Mouse (Mus musculus): ENCODE data around the gene Ccne1. TPM values are rescaled to one million over a fixed set of nuclear protein-coding genes. Genes with fewer than 3 reads are reported as not detected.

Ccne1 gene
- polyA plus RNA-seq, 1 experiment from 2014 or later = 101 TPM

DNA sequence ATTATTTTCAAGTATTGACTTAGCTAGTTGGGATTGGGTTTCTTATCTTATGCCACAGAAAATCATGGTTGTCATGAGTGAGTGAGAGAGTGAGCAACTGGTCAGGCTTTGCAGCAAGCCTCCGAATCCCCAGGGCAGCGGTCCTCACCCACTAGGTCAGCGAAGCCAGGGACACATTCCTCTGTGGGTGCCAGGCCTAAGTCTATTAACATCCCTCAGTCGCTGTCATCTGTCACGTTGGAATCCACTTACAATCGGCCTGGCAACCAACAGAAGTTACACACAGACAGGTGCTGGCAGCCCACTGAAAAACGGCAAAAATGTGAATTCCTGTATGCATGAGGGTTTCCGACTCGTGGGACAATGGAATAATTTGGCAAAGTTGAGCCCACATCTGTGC, 5.1 kb upstream of the Ccne1 start:
- H3K27ac ChIP-seq (replicated peaks; ENCODE audit: low read depth, low read length) = no peak overlapping the region
- whole genome bisulfite sequencing = 84% methylated on average over 9 of the region's 9 CpGs

DNA sequence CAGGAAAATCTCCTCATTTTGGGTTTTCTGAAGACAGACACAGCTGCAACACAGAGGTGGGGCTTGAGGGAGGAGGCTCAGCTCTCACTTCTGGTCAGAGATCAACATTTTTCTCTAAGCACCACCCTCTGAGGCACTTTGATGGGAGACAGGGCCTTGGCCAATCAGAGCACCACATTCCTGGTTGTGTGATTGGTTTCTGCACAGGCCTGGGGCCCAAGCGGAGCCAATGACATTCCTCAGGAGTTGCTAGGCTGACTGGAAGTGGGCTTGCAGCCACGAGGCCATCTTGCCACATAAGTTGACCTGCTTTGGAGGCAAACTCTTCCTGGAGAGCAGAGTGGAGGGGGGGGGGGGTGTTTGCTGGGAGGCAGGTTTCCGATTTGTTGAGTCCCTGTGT, 4.7 kb upstream of the Ccne1 start:
- H3K36me3 ChIP-seq (replicated peaks; ENCODE audit: control insufficient read depth, insufficient read depth, low read depth, low read length) = no peaks in the 10 kb centered on the region
- H3K9ac ChIP-seq (replicated peaks; ENCODE audit: low read length) = no peak overlapping the region
- H3K4me3 ChIP-seq (ENCODE audit: low read depth, low read length) = no peak overlapping the region
- H3K4me2 ChIP-seq (ENCODE audit: low read depth, low read length) = no peak overlapping the region
- H3K9me3 ChIP-seq (replicated peaks; ENCODE audit: control insufficient read depth, low read length) = no peaks in the 10 kb centered on the region
- peak; percentile 84 for ATAC-seq (replicated peaks; ENCODE audit: insufficient number of reproducible peaks, low FRiP score, low TSS enrichment, low read depth)
- 26% methylated on average over 3 of the region's 3 CpGs for WGBS
- H3K27me3 ChIP-seq (ENCODE audit: control insufficient read depth, insufficient read depth, low read length) = no peaks in the 10 kb centered on the region
- H3K27ac ChIP-seq (replicated peaks; ENCODE audit: low read depth, low read length) = 0 out of 2 replicates have a peak overlapping the region, but pooled peaks have one; percentile 43
- no peaks in the 10 kb centered on the region for H3K4me1 ChIP-seq (ENCODE audit: control insufficient read depth, insufficient read depth, low read length)
- peak; percentile 86 for DNase-seq (ENCODE audit: low spot score)

More for the DNA sequence above, 5.1 kb upstream of the Ccne1 start:
- no peak for DNase-seq (ENCODE audit: low spot score)
- no peaks in the 10 kb centered on the region for H3K9me3 ChIP-seq (replicated peaks; ENCODE audit: control insufficient read depth, low read length)
- H3K4me2 ChIP-seq (ENCODE audit: low read depth, low read length) = no peak overlapping the region
- no peak; the same call in 1 of the 2 replicates for ATAC-seq (replicated peaks; ENCODE audit: insufficient number of reproducible peaks, low FRiP score, low TSS enrichment, low read depth)
- no peaks in the 10 kb centered on the region for H3K36me3 ChIP-seq (replicated peaks; ENCODE audit: control insufficient read depth, insufficient read depth, low read depth, low read length)
- no peak overlapping the region for H3K4me3 ChIP-seq (ENCODE audit: low read depth, low read length)
- H3K4me1 ChIP-seq (ENCODE audit: control insufficient read depth, insufficient read depth, low read length) = no peaks in the 10 kb centered on the region
- H3K9ac ChIP-seq (replicated peaks; ENCODE audit: low read length) = no peak overlapping the region
- no peaks in the 10 kb centered on the region for H3K27me3 ChIP-seq (ENCODE audit: control insufficient read depth, insufficient read depth, low read length)

GRCm38 (mm10) chr7:38108260-38108632, 912 bp upstream of the Ccne1 start:
- Histone ChIP-seq H3K9ac (replicated peaks; ENCODE audit: low read length) (peak overlapping the region; percentile 74), H3K36me3 (replicated peaks; ENCODE audit: control insufficient read depth, insufficient read depth, low read depth, low read length) (no peaks in the 10 kb centered on the region), H3K4me1 (ENCODE audit: control insufficient read depth, insufficient read depth, low read length) (no peaks in the 10 kb centered on the region; the same call in 1 of the 2 replicates), H3K4me3 (ENCODE audit: low read depth, low read length) (peak overlapping the region; percentile 87), H3K4me2 (ENCODE audit: low read depth, low read length) (peak overlapping the region; percentile 90), H3K9me3 (replicated peaks; ENCODE audit: control insufficient read depth, low read length) (no peaks in the 10 kb centered on the region), H3K27ac (replicated peaks; ENCODE audit: low read depth, low read length) (no peak overlapping the region), H3K27me3 (ENCODE audit: control insufficient read depth, insufficient read depth, low read length) (no peaks in the 10 kb centered on the region)
- ATAC-seq (replicated peaks; ENCODE audit: insufficient number of reproducible peaks, low FRiP score, low TSS enrichment, low read depth) (no peak), DNase-seq (ENCODE audit: low spot score) (peak; percentile 9)
- WGBS = 15% methylated on average over 10 of the region's 10 CpGs

- H3K4me3 ChIP-seq (ENCODE audit: low read depth, low read length) = peak overlapping the region; percentile 87
- H3K4me2 ChIP-seq (ENCODE audit: low read depth, low read length) = peak overlapping the region; percentile 90
- WGBS = 0% methylated on average over 44 of the region's 47 CpGs
- H3K4me1 ChIP-seq (ENCODE audit: control insufficient read depth, insufficient read depth, low read length) = no peaks in the 10 kb centered on the region; the same call in 1 of the 2 replicates
- H3K27me3 ChIP-seq (ENCODE audit: control insufficient read depth, insufficient read depth, low read length) = no peaks in the 10 kb centered on the region
- H3K27ac ChIP-seq (replicated peaks; ENCODE audit: low read depth, low read length) = peak overlapping the region; percentile 59
- ATAC-seq (replicated peaks; ENCODE audit: insufficient number of reproducible peaks, low FRiP score, low TSS enrichment, low read depth) (peak; percentile 53), DNase-seq (ENCODE audit: low spot score) (peak; percentile 44)
- H3K9ac ChIP-seq (replicated peaks; ENCODE audit: low read length) = peak overlapping the region; percentile 91
- H3K9me3 ChIP-seq (replicated peaks; ENCODE audit: control insufficient read depth, low read length) = no peaks in the 10 kb centered on the region
- H3K36me3 ChIP-seq (replicated peaks; ENCODE audit: control insufficient read depth, insufficient read depth, low read depth, low read length) = no peaks in the 10 kb centered on the region; the same call in 1 of the 2 replicates
These were observed 523 bp downstream of the Ccne1 start for GRCm38 (mm10) chr7:38106711-38107311.

DNA sequence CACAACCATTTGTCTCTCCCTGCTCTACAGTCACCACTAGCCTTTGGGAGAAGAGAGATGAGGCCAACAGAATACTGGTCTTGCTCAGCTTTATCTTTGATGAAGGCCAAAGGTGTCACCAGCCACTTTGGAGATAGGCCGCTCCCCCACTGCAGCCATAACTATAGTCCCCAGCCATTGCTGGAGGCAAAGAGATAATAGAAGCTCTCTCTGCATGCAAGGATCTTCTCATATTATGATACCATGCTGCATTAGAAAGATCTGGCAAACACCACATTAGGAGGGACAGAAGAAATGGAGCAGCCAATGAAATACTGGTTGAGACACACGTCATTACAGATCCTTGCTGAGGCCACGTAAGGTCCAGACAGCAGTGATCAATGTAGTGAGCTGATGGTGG, 2.0 kb downstream of the Ccne1 start:
- Histone ChIP-seq H3K4me3 (ENCODE audit: low read depth, low read length) (no peak overlapping the region), H3K4me1 (ENCODE audit: control insufficient read depth, insufficient read depth, low read length) (no peaks in the 10 kb centered on the region; the same call in 1 of the 2 replicates), H3K27ac (replicated peaks; ENCODE audit: low read depth, low read length) (no peak overlapping the region), H3K36me3 (replicated peaks; ENCODE audit: control insufficient read depth, insufficient read depth, low read depth, low read length) (peaks cover 6% of the 10 kb centered on the region), H3K27me3 (ENCODE audit: control insufficient read depth, insufficient read depth, low read length) (no peaks in the 10 kb centered on the region), H3K9ac (replicated peaks; ENCODE audit: low read length) (no peak overlapping the region), H3K4me2 (ENCODE audit: low read depth, low read length) (no peak overlapping the region; the same call in 1 of the 2 replicates), H3K9me3 (replicated peaks; ENCODE audit: control insufficient read depth, low read length) (no peaks in the 10 kb centered on the region)
- 88% methylated on average over 3 of the region's 3 CpGs for WGBS
- DNase-seq (ENCODE audit: low spot score) (no peak), ATAC-seq (replicated peaks; ENCODE audit: insufficient number of reproducible peaks, low FRiP score, low TSS enrichment, low read depth) (no peak)

GRCm38 (mm10) chr7:38104097-38104496, 3.2 kb downstream of the Ccne1 start:
- no peak for ATAC-seq (replicated peaks; ENCODE audit: insufficient number of reproducible peaks, low FRiP score, low TSS enrichment, low read depth)
- WGBS = 76% methylated on average over 5 of the region's 5 CpGs
- Histone ChIP-seq H3K4me1 (ENCODE audit: control insufficient read depth, insufficient read depth, low read length) (no peaks in the 10 kb centered on the region; the same call in 1 of the 2 replicates), H3K4me3 (ENCODE audit: low read depth, low read length) (no peak overlapping the region), H3K27me3 (ENCODE audit: control insufficient read depth, insufficient read depth, low read length) (no peaks in the 10 kb centered on the region), H3K9me3 (replicated peaks; ENCODE audit: control insufficient read depth, low read length) (no peaks in the 10 kb centered on the region), H3K4me2 (ENCODE audit: low read depth, low read length) (no peak overlapping the region), H3K36me3 (replicated peaks; ENCODE audit: control insufficient read depth, insufficient read depth, low read depth, low read length) (peaks cover 6% of the 10 kb centered on the region), H3K9ac (replicated peaks; ENCODE audit: low read length) (no peak overlapping the region), H3K27ac (replicated peaks; ENCODE audit: low read depth, low read length) (no peak overlapping the region)
- no peak for DNase-seq (ENCODE audit: low spot score)

DNA sequence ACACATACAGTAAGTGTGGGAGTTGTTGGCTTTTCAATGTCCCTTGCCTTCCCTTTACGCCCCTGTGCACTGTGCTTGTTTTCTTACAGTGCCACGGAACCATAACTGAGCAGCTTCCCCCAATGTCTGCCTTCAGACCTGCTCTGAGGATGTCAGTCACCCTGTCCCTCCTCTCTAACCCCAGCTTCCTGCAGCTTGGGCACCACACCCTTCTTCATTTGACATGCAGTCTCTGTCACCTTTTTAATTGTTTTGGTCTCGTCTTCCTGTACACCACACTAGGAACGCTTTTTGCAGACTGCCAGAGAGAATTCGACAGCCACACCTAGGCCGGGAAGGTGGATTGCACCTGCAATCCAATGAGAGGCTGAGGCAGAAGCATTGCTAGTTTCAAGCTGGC, 13.0 kb downstream of the Ccne1 start:
- no peak overlapping the region for H3K27ac ChIP-seq (replicated peaks; ENCODE audit: low read depth, low read length)
- no peaks in the 10 kb centered on the region; the same call in 1 of the 2 replicates for H3K36me3 ChIP-seq (replicated peaks; ENCODE audit: control insufficient read depth, insufficient read depth, low read depth, low read length)
- no peaks in the 10 kb centered on the region for H3K4me1 ChIP-seq (ENCODE audit: control insufficient read depth, insufficient read depth, low read length)
- no peak overlapping the region for H3K4me3 ChIP-seq (ENCODE audit: low read depth, low read length)
- H3K9me3 ChIP-seq (replicated peaks; ENCODE audit: control insufficient read depth, low read length) = no peaks in the 10 kb centered on the region
- H3K4me2 ChIP-seq (ENCODE audit: low read depth, low read length) = no peak overlapping the region
- ATAC-seq (replicated peaks; ENCODE audit: insufficient number of reproducible peaks, low FRiP score, low TSS enrichment, low read depth) (no peak), DNase-seq (ENCODE audit: low spot score) (no peak)
- 81% methylated on average over 6 of the region's 6 CpGs for WGBS
- H3K9ac ChIP-seq (replicated peaks; ENCODE audit: low read length) = no peak overlapping the region
- no peaks in the 10 kb centered on the region for H3K27me3 ChIP-seq (ENCODE audit: control insufficient read depth, insufficient read depth, low read length)

- no peaks in the 10 kb centered on the region for H3K9me3 ChIP-seq (replicated peaks; ENCODE audit: control insufficient read depth, low read length)
- no peak overlapping the region for H3K27ac ChIP-seq (replicated peaks; ENCODE audit: low read depth, low read length)
- no peaks in the 10 kb centered on the region for H3K4me1 ChIP-seq (ENCODE audit: control insufficient read depth, insufficient read depth, low read length)
- DNase-seq (ENCODE audit: low spot score) = no peak
- no peak overlapping the region for H3K4me2 ChIP-seq (ENCODE audit: low read depth, low read length)
- WGBS = 44% methylated on average over 2 of the region's 2 CpGs
- ATAC-seq (replicated peaks; ENCODE audit: insufficient number of reproducible peaks, low FRiP score, low TSS enrichment, low read depth) = no peak
- H3K36me3 ChIP-seq (replicated peaks; ENCODE audit: control insufficient read depth, insufficient read depth, low read depth, low read length) = no peaks in the 10 kb centered on the region; the same call in 1 of the 2 replicates
- H3K9ac ChIP-seq (replicated peaks; ENCODE audit: low read length) = no peak overlapping the region
- no peak overlapping the region for H3K4me3 ChIP-seq (ENCODE audit: low read depth, low read length)
- H3K27me3 ChIP-seq (ENCODE audit: control insufficient read depth, insufficient read depth, low read length) = no peaks in the 10 kb centered on the region
These were observed 14.2 kb downstream of the Ccne1 start for GRCm38 (mm10) chr7:38093101-38093500.

All from embryonic facial prominence, embryonic 11.5 days (tissue).